Comparison of ENCODE assay signal across 28 mouse cellular contexts in genomic region chr2:152573484-152573883, GRCm38 (mm10). TPM values are rescaled to one million over a fixed set of nuclear protein-coding genes. Genes with fewer than 3 reads are reported as not detected.
DNase-seq lines count a peak whose midpoint lies in the region; ATAC-seq lines count a peak whose summit lies in the region.
"Had no signal": no experiment of that assay in that cellular context is flagged by ENCODE, and none has a peak within 500 bp of the region (broad histone marks: within the 10 kb centered on the region; RNA-seq: fewer than 3 reads in every experiment).

No protein-coding gene starts in this region.

- H3K4me2 ChIP-seq in heart, embryonic 12.5 days = no peak overlapping the region
- H3K4me2 ChIP-seq: embryonic facial prominence, embryonic 12.5 days; forebrain, embryonic 13.5 days; forebrain, embryonic 15.5 days had no signal

- no peaks in the 10 kb centered on the region for H3K9me3 ChIP-seq in heart, embryonic 12.5 days (replicated peaks)
- H3K9me3 ChIP-seq in heart, embryonic 10.5 days = no peaks in the 10 kb centered on the region
- H3K9me3 ChIP-seq: embryonic facial prominence, embryonic 10.5 days; embryonic facial prominence, embryonic 12.5 days; forebrain, embryonic 13.5 days; forebrain, embryonic 15.5 days; G1E had no signal

- no peak for ATAC-seq in heart, embryonic 12.5 days (ENCODE audit: insufficient number of reproducible peaks, low FRiP score)
- ATAC-seq: activated CD4-positive, CD25-positive, alpha-beta regulatory T cell, adult 4 months; CD4-positive, CD25-positive, alpha-beta regulatory T cell, adult 4 months; forebrain, embryonic 13.5 days; forebrain, embryonic 15.5 days; Patski had no signal

- no peak overlapping the region for H3K27ac ChIP-seq in heart, embryonic 12.5 days (ENCODE audit: poor library complexity, severe bottlenecking)
- H3K27ac ChIP-seq in heart, embryonic 10.5 days = no peak overlapping the region
- H3K27ac ChIP-seq: embryonic facial prominence, embryonic 10.5 days; embryonic facial prominence, embryonic 12.5 days; forebrain, embryonic 13.5 days; forebrain, embryonic 15.5 days had no signal

- H3K9ac ChIP-seq in heart, embryonic 12.5 days = no peak overlapping the region
- H3K9ac ChIP-seq: embryonic facial prominence, embryonic 12.5 days; forebrain, embryonic 13.5 days; forebrain, embryonic 15.5 days had no signal

- H3K36me3 ChIP-seq in heart, embryonic 12.5 days = no peaks in the 10 kb centered on the region
- H3K36me3 ChIP-seq in heart, embryonic 10.5 days = no peaks in the 10 kb centered on the region
- H3K36me3 ChIP-seq: embryonic facial prominence, embryonic 10.5 days; embryonic facial prominence, embryonic 12.5 days; forebrain, embryonic 15.5 days; G1E had no signal

- intact Hi-C loops in heart, postnatal 10 days (cut with DNase I) = no loop called here

- 81% methylated on average over 8 of the region's 8 CpGs for WGBS in heart, embryonic 12.5 days
- WGBS in heart, embryonic 10.5 days = 85% methylated on average over 8 of the region's 8 CpGs

- H3K4me1 ChIP-seq in heart, embryonic 12.5 days (replicated peaks) = no peaks in the 10 kb centered on the region
- no peaks in the 10 kb centered on the region for H3K4me1 ChIP-seq in heart, embryonic 10.5 days
- H3K4me1 ChIP-seq: embryonic facial prominence, embryonic 12.5 days; forebrain, embryonic 13.5 days; forebrain, embryonic 15.5 days had no signal

- H3K27me3 ChIP-seq in heart, embryonic 12.5 days (replicated peaks) = peaks cover 2% of the 10 kb centered on the region
- peaks cover 5% of the 10 kb centered on the region; the same call in 1 of the 2 replicates for H3K27me3 ChIP-seq in heart, embryonic 10.5 days (ENCODE audit: insufficient read depth, poor library complexity, severe bottlenecking)
- H3K27me3 ChIP-seq: embryonic facial prominence, embryonic 12.5 days; forebrain, embryonic 13.5 days; forebrain, embryonic 15.5 days; Patski had no signal

- peak; percentile 91 for DNase-seq in heart, adult 11 months
- DNase-seq in heart, postnatal 10 days = peak; percentile 30 to 40
- DNase-seq in heart, adult 8-10 months (ENCODE audit: low spot score) = no peak
- DNase-seq in heart, postnatal 4 days = peak; percentile 13
- no peak for DNase-seq in heart, embryonic 10.5 days (ENCODE audit: low spot score)
- DNase-seq: adrenal gland, adult 8-10 months; adrenal gland, postnatal 14 days; adrenal gland, postnatal 36 days; B cell, adult 2 months; cerebellum, adult 11-12 months; cerebellum, adult 2 months; cerebellum, adult 9-10 months; cerebellum, postnatal 10 days; cerebellum, postnatal 25 days had no signal

- no peak overlapping the region for H3K4me3 ChIP-seq in heart, embryonic 12.5 days
- H3K4me3 ChIP-seq in heart, embryonic 10.5 days = no peak overlapping the region
- H3K4me3 ChIP-seq: embryonic facial prominence, embryonic 10.5 days; embryonic facial prominence, embryonic 12.5 days; forebrain, embryonic 13.5 days; forebrain, embryonic 15.5 days had no signal

RNA-seq across cellular contexts. Expression of gene Defb21, which starts 0.9 kb away (rescaled TPM):
- not detected in 2 replicates for polyA plus RNA-seq in heart, embryonic 12.5 days (2016; fragmentation: Nextera tagmentation; extraction: Ambion mirVana)
- not detected for total RNA-seq in heart, postnatal 10 days (2021)
- not detected for total RNA-seq in heart, adult 8-10 months (2022)
- total RNA-seq in heart, postnatal 4 days (2021) = not detected
- polyA plus RNA-seq in heart, embryonic 10.5 days (2016; fragmentation: Nextera tagmentation; extraction: Ambion mirVana) = not detected in 2 replicates
- total RNA-seq: adrenal gland, adult 18-20 months; adrenal gland, adult 8-10 months; adrenal gland, postnatal 14 days; adrenal gland, postnatal 36 days; CH12.LX; G1E had no signal
- polyA plus RNA-seq: activated CD4-positive, CD25-positive, alpha-beta regulatory T cell, adult 4 months; CD4-positive, CD25-positive, alpha-beta regulatory T cell, adult 4 months; cerebellum, adult 2 months; cortical plate, adult 2 months; embryonic facial prominence, embryonic 10.5 days; embryonic facial prominence, embryonic 12.5 days; embryonic facial prominence, embryonic 14.5 days; forebrain, embryonic 11.5 days; forebrain, embryonic 13.5 days; forebrain, embryonic 15.5 days; G1E; Patski had no signal

RNA-seq across cellular contexts. Expression of gene Gm17416, which starts 4.3 kb away (rescaled TPM):
- polyA plus RNA-seq in heart, embryonic 12.5 days (2016; fragmentation: Nextera tagmentation; extraction: Ambion mirVana) = not detected in 2 replicates
- not detected for total RNA-seq in heart, postnatal 10 days (2021)
- not detected for total RNA-seq in heart, adult 8-10 months (2022)
- not detected for total RNA-seq in heart, postnatal 4 days (2021)
- polyA plus RNA-seq in heart, embryonic 10.5 days (2016; fragmentation: Nextera tagmentation; extraction: Ambion mirVana) = not detected in 2 replicates
- total RNA-seq: adrenal gland, adult 18-20 months; adrenal gland, adult 8-10 months; adrenal gland, postnatal 14 days; adrenal gland, postnatal 36 days; CH12.LX; G1E had no signal
- polyA plus RNA-seq: activated CD4-positive, CD25-positive, alpha-beta regulatory T cell, adult 4 months; CD4-positive, CD25-positive, alpha-beta regulatory T cell, adult 4 months; cerebellum, adult 2 months; cortical plate, adult 2 months; embryonic facial prominence, embryonic 10.5 days; embryonic facial prominence, embryonic 12.5 days; embryonic facial prominence, embryonic 14.5 days; forebrain, embryonic 11.5 days; forebrain, embryonic 13.5 days; forebrain, embryonic 15.5 days; G1E had no signal

RNA-seq across cellular contexts. Expression of gene Defb19, which starts 6.6 kb away (rescaled TPM):
- 0.88 and 0.98 TPM in 2 replicates for polyA plus RNA-seq in heart, embryonic 12.5 days (2016; fragmentation: Nextera tagmentation; extraction: Ambion mirVana)
- not detected for total RNA-seq in heart, postnatal 10 days (2021)
- total RNA-seq in heart, adult 8-10 months (2022) = under 1 TPM in 1 of 4 experiments, not detected in 3; 0.81 TPM
- not detected for total RNA-seq in heart, postnatal 4 days (2021)
- 0.40 and 0.58 TPM in 2 replicates for polyA plus RNA-seq in heart, embryonic 10.5 days (2016; fragmentation: Nextera tagmentation; extraction: Ambion mirVana)
- total RNA-seq: adrenal gland, adult 8-10 months; CH12.LX; G1E had no signal
- polyA plus RNA-seq: activated CD4-positive, CD25-positive, alpha-beta regulatory T cell, adult 4 months; CD4-positive, CD25-positive, alpha-beta regulatory T cell, adult 4 months; cerebellum, adult 2 months; cortical plate, adult 2 months; embryonic facial prominence, embryonic 10.5 days; embryonic facial prominence, embryonic 12.5 days; embryonic facial prominence, embryonic 14.5 days; forebrain, embryonic 11.5 days; forebrain, embryonic 13.5 days; forebrain, embryonic 15.5 days; G1E; Patski had no signal

RNA-seq across cellular contexts. Expression of gene Defb45, which starts 25.7 kb away (rescaled TPM):
- polyA plus RNA-seq in heart, embryonic 12.5 days (2016; fragmentation: Nextera tagmentation; extraction: Ambion mirVana) = not detected in 2 replicates
- not detected for total RNA-seq in heart, postnatal 10 days (2021)
- total RNA-seq in heart, adult 8-10 months (2022) = not detected
- total RNA-seq in heart, postnatal 4 days (2021) = not detected
- not detected in 2 replicates for polyA plus RNA-seq in heart, embryonic 10.5 days (2016; fragmentation: Nextera tagmentation; extraction: Ambion mirVana)
- total RNA-seq: adrenal gland, adult 18-20 months; adrenal gland, adult 8-10 months; adrenal gland, postnatal 14 days; adrenal gland, postnatal 36 days; CH12.LX; G1E had no signal
- polyA plus RNA-seq: activated CD4-positive, CD25-positive, alpha-beta regulatory T cell, adult 4 months; CD4-positive, CD25-positive, alpha-beta regulatory T cell, adult 4 months; cerebellum, adult 2 months; cortical plate, adult 2 months; embryonic facial prominence, embryonic 10.5 days; embryonic facial prominence, embryonic 12.5 days; embryonic facial prominence, embryonic 14.5 days; forebrain, embryonic 11.5 days; forebrain, embryonic 13.5 days; forebrain, embryonic 15.5 days; G1E; Patski had no signal

RNA-seq across cellular contexts. Expression of gene Defb36, which starts 30.6 kb away (rescaled TPM):
- polyA plus RNA-seq in heart, embryonic 12.5 days (2016; fragmentation: Nextera tagmentation; extraction: Ambion mirVana) = not detected in 2 replicates
- not detected for total RNA-seq in heart, postnatal 10 days (2021)
- not detected for total RNA-seq in heart, adult 8-10 months (2022)
- total RNA-seq in heart, postnatal 4 days (2021) = not detected
- polyA plus RNA-seq in heart, embryonic 10.5 days (2016; fragmentation: Nextera tagmentation; extraction: Ambion mirVana) = not detected in 2 replicates
- total RNA-seq: adrenal gland, adult 18-20 months; adrenal gland, postnatal 14 days; CH12.LX; G1E had no signal
- polyA plus RNA-seq: activated CD4-positive, CD25-positive, alpha-beta regulatory T cell, adult 4 months; CD4-positive, CD25-positive, alpha-beta regulatory T cell, adult 4 months; cerebellum, adult 2 months; cortical plate, adult 2 months; embryonic facial prominence, embryonic 10.5 days; embryonic facial prominence, embryonic 12.5 days; embryonic facial prominence, embryonic 14.5 days; forebrain, embryonic 11.5 days; forebrain, embryonic 13.5 days; forebrain, embryonic 15.5 days; G1E; Patski had no signal

Comparison
In these comparisons a context has a peak if more than half of its experiments do, and no peak if none do; other contexts are left out.
1. DNase-seq: peak in heart, adult 11 months (single experiment), heart, postnatal 10 days (2 of 2) and heart, postnatal 4 days (single experiment); none in heart, adult 8-10 months (single experiment) and heart, embryonic 10.5 days (single experiment).